Mouse (Mus musculus) hindbrain, embryonic 12.5 days (tissue): ENCODE measurements at regions not wholly inside any gene's neighbourhood (a gene's known extent, or its start where the extent isn't known, plus 50 kb on each side); places are given as distances from the start of the nearest gene placed in this dataset.
A peak's percentile ranks its signal among the peaks of the same experiment; 100 is the strongest.

Experiments used
- ATAC-seq: fragments of 200-750 bp; cut with Nextera tagmentation; 2 replicates; pipeline ENCODE4 v1.8.0; 2017; ENCODE audit warnings: moderate TSS enrichment; ENCODE audit not compliant: low FRiP score
- H3K27ac ChIP-seq: fragments of 300-500 bp; sonication (generic); 2 replicates; pipeline ENCODE4 v1.5.1; 2016; ENCODE audit warnings: mild to moderate bottlenecking
- H3K27me3 ChIP-seq: fragments of 300-500 bp; sonication (generic); 2 replicates; pipeline ENCODE4 v1.6.1; 2016; ENCODE audit warnings: mild to moderate bottlenecking
- H3K36me3 ChIP-seq: fragments of 300-500 bp; sonication (generic); 2 replicates; pipeline ENCODE4 v1.6.1; 2016; ENCODE audit warnings: mild to moderate bottlenecking
- H3K4me1 ChIP-seq: fragments of 300-500 bp; sonication (generic); 2 replicates; pipeline ENCODE4 v1.6.1; 2016
- H3K4me2 ChIP-seq: fragments of 300-500 bp; sonication (generic); replicated peaks from 2 replicates; pipeline ENCODE4 v1.6.1; 2016; ENCODE audit warnings: mild to moderate bottlenecking
- H3K4me3 ChIP-seq: fragments of 300-500 bp; sonication (generic); 2 replicates; pipeline ENCODE4 v1.5.1; 2016; ENCODE audit warnings: mild to moderate bottlenecking
- H3K9ac ChIP-seq: fragments of 300-500 bp; sonication (generic); 2 replicates; pipeline ENCODE4 v1.6.1; 2016; ENCODE audit warnings: mild to moderate bottlenecking, moderate library complexity
- H3K9me3 ChIP-seq: fragments of 300-500 bp; sonication (generic); replicated peaks from 2 replicates; pipeline ENCODE4 v1.6.1; 2016; ENCODE audit warnings: mild to moderate bottlenecking
- WGBS: fragments of 180-500 bp; shearing (Covaris S2); methylation state at CpG from one replicate; pipeline ENCODE4 v1.1.7; 2016; 5-methylcytosine and 5-hydroxymethylcytosine counted together

- Histone ChIP-seq H3K9ac (no peak overlapping the region), H3K9me3 (no peaks in the 10 kb centered on the region), H3K27ac (no peak overlapping the region), H3K36me3 (no peaks in the 10 kb centered on the region), H3K4me2 (no peak overlapping the region), H3K4me3 (no peak overlapping the region), H3K27me3 (no peaks in the 10 kb centered on the region), H3K4me1 (no peaks in the 10 kb centered on the region)
- WGBS: 59% methylated on average over 11 of the region's 11 CpGs
- peak; percentile 69 for ATAC-seq
Measured at GRCm38 (mm10) chr2:48001800-48002507, 812.0 kb upstream of the Acvr2a start.

DNA sequence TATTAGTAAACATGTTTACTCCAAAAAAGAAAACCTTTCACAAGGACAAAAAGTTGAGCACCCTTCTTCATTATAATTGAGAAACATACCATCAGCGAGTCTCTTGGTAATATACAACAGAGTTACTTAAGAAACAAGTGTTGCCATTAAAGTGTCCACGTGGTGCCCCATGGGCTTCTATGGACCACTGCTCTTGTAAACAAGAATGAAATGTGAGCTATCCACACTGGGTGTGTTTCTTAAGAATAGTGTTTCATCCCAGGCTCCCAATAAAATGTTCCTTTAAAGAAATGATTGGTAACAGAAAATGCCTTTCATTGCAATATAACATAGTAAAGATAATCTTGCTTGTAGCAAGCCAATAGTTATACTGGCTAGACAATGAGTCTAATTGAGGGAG, 803.6 kb upstream of the Acvr2a start:
- Histone ChIP-seq H3K4me3 (no peak overlapping the region), H3K27me3 (no peaks in the 10 kb centered on the region), H3K9ac (no peak overlapping the region), H3K36me3 (no peaks in the 10 kb centered on the region), H3K27ac (no peak overlapping the region), H3K9me3 (no peaks in the 10 kb centered on the region), H3K4me2 (no peak overlapping the region), H3K4me1 (no peaks in the 10 kb centered on the region)
- 81% methylated on average over 2 of the region's 2 CpGs for WGBS
- ATAC-seq: no peak

DNA sequence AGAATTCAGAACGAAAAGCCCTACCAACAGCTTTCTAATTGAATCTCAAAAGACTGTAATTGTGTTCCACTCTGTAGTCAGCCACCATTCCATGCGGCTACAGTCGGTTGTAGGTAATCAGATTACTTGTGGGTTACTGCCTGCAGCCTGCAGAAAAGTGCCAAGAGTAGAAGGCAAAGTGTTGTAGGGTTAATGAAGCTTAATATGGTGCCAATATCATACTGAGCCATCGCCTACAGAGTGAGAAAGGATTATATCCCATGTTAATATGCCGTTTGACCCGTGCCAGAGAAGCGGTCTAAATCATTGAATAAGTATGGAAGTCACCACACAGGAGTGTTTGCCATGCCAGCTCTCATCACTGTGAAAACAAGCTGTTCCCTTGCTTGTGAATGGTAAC, 786.4 kb upstream of the Acvr2a start:
- H3K27me3 ChIP-seq: no peaks in the 10 kb centered on the region
- ATAC-seq: no peak
- H3K36me3 ChIP-seq: no peaks in the 10 kb centered on the region
- H3K9ac ChIP-seq: no peak overlapping the region
- no peak overlapping the region for H3K4me3 ChIP-seq
- no peak overlapping the region for H3K27ac ChIP-seq
- no peak overlapping the region for H3K4me2 ChIP-seq
- WGBS: 82% methylated on average over 7 of the region's 7 CpGs
- H3K4me1 ChIP-seq: no peaks in the 10 kb centered on the region
- no peaks in the 10 kb centered on the region for H3K9me3 ChIP-seq

GRCm38 (mm10) chr2:48061375-48061774, 752.5 kb upstream of the Acvr2a start:
- Histone ChIP-seq H3K9me3 (no peaks in the 10 kb centered on the region), H3K9ac (no peak overlapping the region), H3K27ac (no peak overlapping the region), H3K4me2 (no peak overlapping the region), H3K4me1 (no peaks in the 10 kb centered on the region), H3K36me3 (no peaks in the 10 kb centered on the region), H3K4me3 (no peak overlapping the region), H3K27me3 (no peaks in the 10 kb centered on the region)
- 59% methylated on average over 1 of the region's 1 CpGs for whole genome bisulfite sequencing
- no peak for ATAC-seq

- no peak overlapping the region for H3K27ac ChIP-seq
- no peak for ATAC-seq
- no peak overlapping the region for H3K4me3 ChIP-seq
- H3K9me3 ChIP-seq: no peaks in the 10 kb centered on the region
- 67% methylated on average over 9 of the region's 9 CpGs for WGBS
- no peaks in the 10 kb centered on the region for H3K36me3 ChIP-seq
- no peak overlapping the region for H3K9ac ChIP-seq
- H3K27me3 ChIP-seq: no peaks in the 10 kb centered on the region
- no peaks in the 10 kb centered on the region for H3K4me1 ChIP-seq
- H3K4me2 ChIP-seq: no peak overlapping the region
Measured at GRCm38 (mm10) chr2:48063436-48063835, 750.5 kb upstream of the Acvr2a start.

DNA sequence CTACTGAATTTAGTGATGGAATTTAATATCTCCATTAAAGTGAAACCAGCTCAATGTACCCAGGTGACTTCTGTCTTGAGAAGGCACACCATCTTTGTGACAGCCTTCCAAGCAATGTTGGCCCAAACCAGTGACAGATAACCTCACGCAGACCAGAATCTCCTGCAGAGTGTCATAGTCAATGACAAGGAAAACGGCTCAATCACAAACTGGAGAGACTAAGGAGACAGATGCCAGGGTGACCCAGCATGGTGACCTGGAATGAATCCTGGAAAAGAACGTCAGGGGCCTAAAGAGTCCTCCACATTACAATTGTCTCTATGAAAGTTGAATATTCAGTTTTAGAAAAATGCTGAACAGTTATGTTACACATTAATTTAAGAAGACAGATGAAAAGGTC, 748.7 kb upstream of the Acvr2a start:
- Histone ChIP-seq H3K9ac (no peak overlapping the region), H3K4me2 (no peak overlapping the region), H3K36me3 (no peaks in the 10 kb centered on the region), H3K9me3 (no peaks in the 10 kb centered on the region), H3K27ac (no peak overlapping the region), H3K27me3 (no peaks in the 10 kb centered on the region), H3K4me1 (no peaks in the 10 kb centered on the region), H3K4me3 (no peak overlapping the region)
- ATAC-seq: no peak
- 70% methylated on average over 3 of the region's 3 CpGs for WGBS

DNA sequence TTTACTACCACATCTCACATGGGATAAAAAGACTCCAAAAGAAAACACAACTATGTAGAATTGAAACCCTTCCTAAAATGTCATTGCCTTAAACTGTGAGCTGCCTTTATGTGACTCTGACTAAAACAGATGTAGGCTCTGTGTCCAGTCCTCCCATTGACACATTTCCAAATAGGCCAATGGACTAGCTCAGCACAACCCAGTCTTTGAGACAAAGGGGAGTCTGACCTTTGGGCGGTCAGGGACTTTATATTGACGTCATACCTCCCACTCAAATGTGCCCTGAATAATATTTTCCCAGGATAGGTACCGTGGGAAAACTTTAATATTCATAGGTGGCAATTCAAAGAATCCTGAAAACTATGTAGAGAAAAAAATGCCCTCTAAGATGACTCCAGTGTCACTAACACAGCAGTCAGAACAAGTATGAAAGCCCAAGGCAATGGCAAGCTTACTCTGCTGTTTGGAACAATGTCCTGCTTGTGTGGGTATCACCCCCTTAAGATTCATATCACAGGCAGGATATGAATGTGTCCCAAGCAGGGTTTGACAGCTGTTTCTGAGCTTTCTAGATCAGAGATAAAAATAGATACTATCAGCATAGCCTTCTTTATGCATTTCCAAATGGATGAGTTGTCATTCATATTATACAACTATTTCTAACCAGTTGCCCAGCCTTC, 731.6 kb upstream of the Acvr2a start:
- Histone ChIP-seq H3K9ac (no peak overlapping the region), H3K4me1 (no peaks in the 10 kb centered on the region), H3K36me3 (no peaks in the 10 kb centered on the region), H3K9me3 (no peaks in the 10 kb centered on the region), H3K4me3 (no peak overlapping the region), H3K27ac (no peak overlapping the region), H3K4me2 (no peak overlapping the region), H3K27me3 (no peaks in the 10 kb centered on the region)
- ATAC-seq: no peak
- 45% methylated on average over 3 of the region's 3 CpGs for WGBS

DNA sequence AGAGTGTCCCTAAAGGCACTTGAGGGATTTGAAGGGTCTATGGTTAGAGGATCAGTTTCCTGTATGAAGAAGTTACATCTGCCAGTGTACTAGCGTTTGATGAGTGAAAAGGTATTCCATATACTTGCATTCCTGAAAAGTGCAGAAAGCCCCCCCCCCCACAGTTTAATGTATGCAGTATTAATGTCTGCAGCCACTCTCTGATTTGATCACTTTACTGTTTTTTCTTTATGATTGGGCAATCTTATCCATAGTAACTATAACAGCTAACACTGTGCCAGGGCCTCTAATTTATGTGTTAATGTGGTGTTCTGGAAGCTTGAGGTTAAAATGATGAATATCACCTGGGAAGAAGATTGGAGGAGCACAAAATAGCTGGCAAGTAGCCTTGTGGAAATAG, 715.6 kb upstream of the Acvr2a start:
- 68% methylated on average over 1 of the region's 1 CpGs for WGBS
- no peaks in the 10 kb centered on the region for H3K36me3 ChIP-seq
- H3K4me1 ChIP-seq: peaks cover 10% of the 10 kb centered on the region
- H3K4me2 ChIP-seq: no peak overlapping the region
- H3K27ac ChIP-seq: no peak overlapping the region
- no peaks in the 10 kb centered on the region for H3K9me3 ChIP-seq
- no peak for ATAC-seq
- H3K9ac ChIP-seq: no peak overlapping the region
- no peaks in the 10 kb centered on the region for H3K27me3 ChIP-seq
- no peak overlapping the region for H3K4me3 ChIP-seq

DNA sequence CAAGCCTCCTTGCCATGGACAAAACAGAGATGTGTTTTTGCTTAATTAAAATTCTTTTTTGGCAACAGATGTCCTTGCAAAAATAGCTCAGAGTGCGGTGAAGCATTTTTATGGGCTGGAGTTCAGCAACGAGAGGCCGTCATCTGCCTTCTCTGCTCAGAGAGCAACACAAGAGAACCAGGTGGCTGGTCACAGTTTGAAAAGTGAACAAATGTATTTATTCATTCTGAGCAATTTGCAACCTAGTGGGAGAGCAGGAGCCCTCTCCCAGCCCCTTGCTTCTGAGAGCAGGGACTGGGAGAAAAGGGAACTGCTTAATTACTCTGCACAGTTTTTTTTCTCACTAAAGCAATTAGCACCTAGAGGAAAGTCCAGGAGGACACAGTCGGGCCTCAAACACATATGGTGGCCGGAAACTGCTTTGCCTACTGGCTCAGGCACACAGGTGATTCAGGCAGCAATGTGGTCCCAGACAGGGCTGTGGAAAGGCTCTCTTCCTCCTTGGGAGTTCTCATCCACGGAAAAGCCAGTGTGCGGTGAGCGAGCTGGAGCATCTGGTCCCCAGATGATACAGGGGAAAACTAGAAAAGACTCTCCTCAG, 714.9 kb upstream of the Acvr2a start:
- peak; percentile 40; the same call in 1 of the 2 replicates for ATAC-seq
- Histone ChIP-seq H3K4me1 (peaks cover 10% of the 10 kb centered on the region), H3K4me3 (no peak overlapping the region), H3K36me3 (no peaks in the 10 kb centered on the region), H3K27ac (0 out of 2 replicates have a peak overlapping the region, but pooled peaks have one; percentile 41), H3K4me2 (no peak overlapping the region), H3K9ac (no peak overlapping the region), H3K9me3 (no peaks in the 10 kb centered on the region), H3K27me3 (no peaks in the 10 kb centered on the region)
- 39% methylated on average over 8 of the region's 8 CpGs for WGBS

- no peaks in the 10 kb centered on the region for H3K27me3 ChIP-seq
- no peak overlapping the region for H3K9ac ChIP-seq
- no peak overlapping the region for H3K27ac ChIP-seq
- no peaks in the 10 kb centered on the region for H3K36me3 ChIP-seq
- H3K4me1 ChIP-seq: no peaks in the 10 kb centered on the region
- no peaks in the 10 kb centered on the region for H3K9me3 ChIP-seq
- H3K4me3 ChIP-seq: no peak overlapping the region
- H3K4me2 ChIP-seq: no peak overlapping the region
- ATAC-seq: no peak
- 40% methylated on average over 7 of the region's 7 CpGs for WGBS
Measured at GRCm38 (mm10) chr2:48123662-48124061, 690.2 kb upstream of the Acvr2a start.

DNA sequence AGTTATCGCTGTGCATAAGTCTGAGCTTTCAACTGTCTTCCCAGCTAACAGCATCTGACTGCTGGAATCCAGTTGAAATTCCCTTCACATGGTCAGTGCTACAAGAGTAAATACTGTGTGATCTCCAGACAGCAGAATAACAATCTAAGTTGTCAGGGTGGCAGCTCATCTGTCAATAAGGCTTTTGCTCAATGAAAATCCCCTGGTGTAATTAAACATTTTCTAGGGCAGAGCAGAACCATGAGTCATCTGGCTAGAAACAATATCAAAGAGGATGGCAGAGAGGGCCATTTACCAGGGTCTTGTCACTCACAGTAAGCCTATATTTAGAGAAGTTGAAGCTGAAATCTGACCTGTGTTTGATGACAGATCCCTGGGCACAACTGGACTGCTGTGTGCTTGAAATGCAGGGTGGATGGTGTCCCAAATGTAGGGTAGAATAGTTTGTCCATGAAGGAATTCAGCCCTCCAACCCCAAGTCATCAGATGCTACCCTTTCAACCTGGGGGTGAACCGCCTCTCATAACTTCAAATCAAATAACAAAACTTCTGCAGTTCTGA, 675.8 kb upstream of the Acvr2a start:
- no peaks in the 10 kb centered on the region for H3K4me1 ChIP-seq
- no peak for ATAC-seq
- H3K27ac ChIP-seq: no peak overlapping the region
- H3K4me2 ChIP-seq: no peak overlapping the region
- H3K27me3 ChIP-seq: no peaks in the 10 kb centered on the region
- no peak overlapping the region for H3K4me3 ChIP-seq
- WGBS: 73% methylated on average over 2 of the region's 2 CpGs
- H3K9me3 ChIP-seq: no peaks in the 10 kb centered on the region
- H3K9ac ChIP-seq: no peak overlapping the region
- H3K36me3 ChIP-seq: no peaks in the 10 kb centered on the region

DNA sequence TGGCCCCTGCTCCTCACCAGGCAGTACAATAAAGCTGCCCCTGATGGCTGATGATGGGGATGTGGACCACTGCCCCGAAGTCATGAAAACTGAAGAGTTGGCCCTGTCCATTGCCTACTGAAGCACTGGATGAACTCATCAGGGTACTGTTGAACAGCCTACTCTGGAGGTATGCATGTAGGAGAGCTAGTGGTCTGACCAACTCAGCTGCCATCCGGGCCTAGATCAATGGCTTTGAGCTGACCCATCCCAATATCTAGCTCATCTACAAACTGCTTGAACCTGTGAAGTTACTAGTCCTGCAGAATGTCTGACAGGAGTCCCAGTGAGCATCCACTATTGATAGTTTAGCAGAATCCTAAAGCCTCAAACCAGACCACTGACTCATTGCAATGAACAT, 672.6 kb upstream of the Acvr2a start:
- Histone ChIP-seq H3K27ac (no peak overlapping the region), H3K4me1 (no peaks in the 10 kb centered on the region), H3K36me3 (no peaks in the 10 kb centered on the region), H3K27me3 (no peaks in the 10 kb centered on the region), H3K9me3 (no peaks in the 10 kb centered on the region), H3K4me2 (no peak overlapping the region), H3K9ac (no peak overlapping the region), H3K4me3 (no peak overlapping the region)
- WGBS: 94% methylated on average over 2 of the region's 2 CpGs
- no peak for ATAC-seq
